Mouse (Mus musculus): ENCODE measurements at regions not wholly inside any gene's neighbourhood (a gene's known extent, or its start where the extent isn't known, plus 50 kb on each side); places are given as distances from the start of the nearest gene placed in this dataset.

- no peak overlapping the region for H3K4me3 ChIP-seq
- no peak for TF ChIP-seq REST (IDR thresholded peaks at IDR 0.05; ENCODE audit: insufficient read depth, insufficient read length)
- TF ChIP-seq POLR2AphosphoS2 (IDR thresholded peaks at IDR 0.05; ENCODE audit: insufficient read length, low read depth) = no peak
- no peak for TF ChIP-seq MYOD1 (IDR thresholded peaks at IDR 0.05; ENCODE audit: control insufficient read depth in 1 of 3, insufficient read length in 2 of 3, low read depth in 2 of 3)
- no peak for TF ChIP-seq SRF (IDR thresholded peaks at IDR 0.05; ENCODE audit: control insufficient read depth, insufficient read length, low read depth)
- TF ChIP-seq CEBPB (IDR thresholded peaks at IDR 0.05; ENCODE audit: insufficient read depth, poor library complexity, severe bottlenecking) = no peak
- no peak for TF ChIP-seq POLR2A (IDR thresholded peaks at IDR 0.05; ENCODE audit: insufficient read length, low read depth)
- no peak for TF ChIP-seq E2F4 (IDR thresholded peaks at IDR 0.05; ENCODE audit: insufficient read depth)
- no peak for TF ChIP-seq MYOG (IDR thresholded peaks at IDR 0.05; ENCODE audit: control insufficient read depth in 1 of 3, insufficient read depth in 1 of 3, insufficient read length in 2 of 3, low read depth in 2 of 3)
- TF ChIP-seq MAX (IDR thresholded peaks at IDR 0.05; ENCODE audit: low read depth) = no peak
- TF ChIP-seq TCF3 (IDR thresholded peaks at IDR 0.05; ENCODE audit: insufficient read length, low read depth) = no peak
- no peak for TF ChIP-seq TCF12 (IDR thresholded peaks at IDR 0.05; ENCODE audit: insufficient read depth, poor library complexity, severe bottlenecking)
- TF ChIP-seq USF1 (IDR thresholded peaks at IDR 0.05; ENCODE audit: low read depth) = no peak
- no peaks in the 10 kb centered on the region for H3K36me3 ChIP-seq (ENCODE audit: control insufficient read depth, insufficient read depth)
Measured at GRCm38 (mm10) chr3:136531604-136532003, 138.3 kb upstream of the Ppp3ca start.

GRCm38 (mm10) chr3:136508575-136508974 is 161.3 kb upstream of the Ppp3ca start:
- H3K4me3 ChIP-seq = no peak overlapping the region
- TF ChIP-seq POLR2A (IDR thresholded peaks at IDR 0.05; ENCODE audit: insufficient read length, low read depth) (no peak), SRF (IDR thresholded peaks at IDR 0.05; ENCODE audit: control insufficient read depth, insufficient read length, low read depth) (no peak), CEBPB (IDR thresholded peaks at IDR 0.05; ENCODE audit: insufficient read depth, poor library complexity, severe bottlenecking) (no peak), REST (IDR thresholded peaks at IDR 0.05; ENCODE audit: insufficient read depth, insufficient read length) (no peak)
- H3ac ChIP-seq (ENCODE audit: control insufficient read depth, insufficient read length) = no peak overlapping the region
- no peaks in the 10 kb centered on the region for H3K27me3 ChIP-seq (ENCODE audit: control insufficient read depth, insufficient read depth, insufficient read length)
- no peaks in the 10 kb centered on the region for H3K79me2 ChIP-seq (ENCODE audit: control insufficient read depth, insufficient read depth)
- no peak overlapping the region for H3K4me2 ChIP-seq (ENCODE audit: low read depth)
- H3K36me3 ChIP-seq (ENCODE audit: control insufficient read depth, insufficient read depth) = no peaks in the 10 kb centered on the region

More at GRCm38 (mm10) chr3:136531604-136532003, 138.3 kb upstream of the Ppp3ca start:
- no peaks in the 10 kb centered on the region for H3K79me2 ChIP-seq (ENCODE audit: control insufficient read depth, insufficient read depth)
- H3K27me3 ChIP-seq (ENCODE audit: control insufficient read depth, insufficient read depth, insufficient read length) = no peaks in the 10 kb centered on the region
- no peak overlapping the region for H3ac ChIP-seq (ENCODE audit: control insufficient read depth, insufficient read length)
- no peak overlapping the region for H3K4me2 ChIP-seq (ENCODE audit: low read depth)

GRCm38 (mm10) chr3:136507070-136507469 is 162.9 kb upstream of the Ppp3ca start:
- TF ChIP-seq E2F4 (IDR thresholded peaks at IDR 0.05; ENCODE audit: insufficient read depth) (no peak), TCF3 (IDR thresholded peaks at IDR 0.05; ENCODE audit: insufficient read length, low read depth) (no peak), MAX (IDR thresholded peaks at IDR 0.05; ENCODE audit: low read depth) (no peak), MYOG (IDR thresholded peaks at IDR 0.05; ENCODE audit: control insufficient read depth in 1 of 3, insufficient read depth in 1 of 3, insufficient read length in 2 of 3, low read depth in 2 of 3) (no peak), CEBPB (IDR thresholded peaks at IDR 0.05; ENCODE audit: insufficient read depth, poor library complexity, severe bottlenecking) (no peak), TCF12 (IDR thresholded peaks at IDR 0.05; ENCODE audit: insufficient read depth, poor library complexity, severe bottlenecking) (no peak), POLR2AphosphoS2 (IDR thresholded peaks at IDR 0.05; ENCODE audit: insufficient read length, low read depth) (no peak), MYOD1 (IDR thresholded peaks at IDR 0.05; ENCODE audit: control insufficient read depth in 1 of 3, insufficient read length in 2 of 3, low read depth in 2 of 3) (no peak)
- Histone ChIP-seq H3K79me2 (ENCODE audit: control insufficient read depth, insufficient read depth) (no peaks in the 10 kb centered on the region), H3K36me3 (ENCODE audit: control insufficient read depth, insufficient read depth) (no peaks in the 10 kb centered on the region), H3K27me3 (ENCODE audit: control insufficient read depth, insufficient read depth, insufficient read length) (no peaks in the 10 kb centered on the region), H3ac (ENCODE audit: control insufficient read depth, insufficient read length) (no peak overlapping the region), H3K4me2 (ENCODE audit: low read depth) (no peak overlapping the region), H3K4me3 (no peak overlapping the region)

GRCm38 (mm10) chr3:136494831-136495230 is 169.0 kb upstream of the Bank1 start:
- H3K79me2 ChIP-seq (ENCODE audit: control insufficient read depth, insufficient read depth) = no peaks in the 10 kb centered on the region
- H3K4me3 ChIP-seq = no peak overlapping the region
- H3K36me3 ChIP-seq (ENCODE audit: control insufficient read depth, insufficient read depth) = no peaks in the 10 kb centered on the region
- no peaks in the 10 kb centered on the region for H3K27me3 ChIP-seq (ENCODE audit: control insufficient read depth, insufficient read depth, insufficient read length)
- TF ChIP-seq POLR2AphosphoS2 (IDR thresholded peaks at IDR 0.05; ENCODE audit: insufficient read length, low read depth) (no peak), TCF3 (IDR thresholded peaks at IDR 0.05; ENCODE audit: insufficient read length, low read depth) (no peak), REST (IDR thresholded peaks at IDR 0.05; ENCODE audit: insufficient read depth, insufficient read length) (no peak), E2F4 (IDR thresholded peaks at IDR 0.05; ENCODE audit: insufficient read depth) (no peak), CEBPB (IDR thresholded peaks at IDR 0.05; ENCODE audit: insufficient read depth, poor library complexity, severe bottlenecking) (no peak), USF1 (IDR thresholded peaks at IDR 0.05; ENCODE audit: low read depth) (no peak), TCF12 (IDR thresholded peaks at IDR 0.05; ENCODE audit: insufficient read depth, poor library complexity, severe bottlenecking) (no peak), MYOG (IDR thresholded peaks at IDR 0.05; ENCODE audit: control insufficient read depth in 1 of 3, insufficient read depth in 1 of 3, insufficient read length in 2 of 3, low read depth in 2 of 3) (no peak), MAX (IDR thresholded peaks at IDR 0.05; ENCODE audit: low read depth) (no peak), POLR2A (IDR thresholded peaks at IDR 0.05; ENCODE audit: insufficient read length, low read depth) (no peak), SRF (IDR thresholded peaks at IDR 0.05; ENCODE audit: control insufficient read depth, insufficient read length, low read depth) (no peak), MYOD1 (IDR thresholded peaks at IDR 0.05; ENCODE audit: control insufficient read depth in 1 of 3, insufficient read length in 2 of 3, low read depth in 2 of 3) (no peak)
- no peak overlapping the region for H3ac ChIP-seq (ENCODE audit: control insufficient read depth, insufficient read length)
- no peak overlapping the region for H3K4me2 ChIP-seq (ENCODE audit: low read depth)

- no peak overlapping the region for H3ac ChIP-seq (ENCODE audit: control insufficient read depth, insufficient read length)
- no peaks in the 10 kb centered on the region for H3K27me3 ChIP-seq (ENCODE audit: control insufficient read depth, insufficient read depth, insufficient read length)
- H3K4me3 ChIP-seq = no peak overlapping the region
- TF ChIP-seq REST (IDR thresholded peaks at IDR 0.05; ENCODE audit: insufficient read depth, insufficient read length) (no peak), SRF (IDR thresholded peaks at IDR 0.05; ENCODE audit: control insufficient read depth, insufficient read length, low read depth) (no peak), POLR2AphosphoS2 (IDR thresholded peaks at IDR 0.05; ENCODE audit: insufficient read length, low read depth) (no peak), MYOD1 (IDR thresholded peaks at IDR 0.05; ENCODE audit: control insufficient read depth in 1 of 3, insufficient read length in 2 of 3, low read depth in 2 of 3) (no peak), TCF12 (IDR thresholded peaks at IDR 0.05; ENCODE audit: insufficient read depth, poor library complexity, severe bottlenecking) (no peak), CEBPB (IDR thresholded peaks at IDR 0.05; ENCODE audit: insufficient read depth, poor library complexity, severe bottlenecking) (no peak), TCF3 (IDR thresholded peaks at IDR 0.05; ENCODE audit: insufficient read length, low read depth) (no peak), MYOG (IDR thresholded peaks at IDR 0.05; ENCODE audit: control insufficient read depth in 1 of 3, insufficient read depth in 1 of 3, insufficient read length in 2 of 3, low read depth in 2 of 3) (no peak), POLR2A (IDR thresholded peaks at IDR 0.05; ENCODE audit: insufficient read length, low read depth) (no peak), MAX (IDR thresholded peaks at IDR 0.05; ENCODE audit: low read depth) (no peak), E2F4 (IDR thresholded peaks at IDR 0.05; ENCODE audit: insufficient read depth) (no peak), USF1 (IDR thresholded peaks at IDR 0.05; ENCODE audit: low read depth) (no peak)
- H3K79me2 ChIP-seq (ENCODE audit: control insufficient read depth, insufficient read depth) = no peaks in the 10 kb centered on the region
- no peaks in the 10 kb centered on the region for H3K36me3 ChIP-seq (ENCODE audit: control insufficient read depth, insufficient read depth)
- H3K4me2 ChIP-seq (ENCODE audit: low read depth) = no peak overlapping the region
Measured at GRCm38 (mm10) chr3:136491683-136492082, 165.8 kb upstream of the Bank1 start.
